Mouse (Mus musculus): ENCODE results near the gene Thbs2.

DNA sequence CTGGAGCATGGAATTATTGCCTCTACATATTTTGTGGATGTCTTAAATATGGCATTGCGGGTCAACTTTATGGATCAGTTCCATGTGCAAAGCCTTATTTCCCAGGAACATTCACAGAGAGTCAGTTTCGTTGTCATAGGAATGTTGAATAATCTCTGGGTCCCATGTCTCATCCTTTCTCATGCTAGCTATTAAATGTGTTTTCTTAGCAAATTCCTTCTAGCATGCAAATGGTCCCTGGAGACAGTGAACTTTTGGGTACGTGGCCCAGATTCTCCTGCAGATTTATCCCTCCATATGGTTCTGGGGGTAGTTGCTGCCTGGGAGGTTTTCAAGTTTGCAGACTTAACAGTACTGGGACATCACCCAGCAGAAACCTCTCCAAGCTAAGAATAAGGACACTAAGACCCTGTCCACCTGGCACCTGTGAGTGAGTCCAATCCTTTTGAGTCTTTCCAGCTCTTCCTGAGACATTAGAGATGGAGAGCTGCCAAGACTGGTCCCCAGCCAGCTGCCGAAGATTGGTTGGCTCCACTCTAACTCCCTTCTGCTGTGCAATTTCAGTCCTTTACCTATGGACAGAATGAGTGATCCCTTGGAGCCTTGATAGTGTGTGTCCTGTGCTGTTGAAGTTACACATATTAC is 45.9 kb downstream of the Thbs2 start:
- no peak for TF ChIP-seq CTCF (IDR thresholded peaks at IDR 0.05; ENCODE audit: borderline replicate concordance, insufficient read depth, low read depth, low read length)
- TF ChIP-seq POLR2A (IDR thresholded peaks at IDR 0.05; ENCODE audit: borderline replicate concordance, insufficient read depth, low read length), result no peak

Measured in cerebellum, adult 2 months (tissue).